Mouse (Mus musculus) hindbrain, embryonic 11.5 days (tissue): ENCODE measurements around the gene Syce1. TPM values are rescaled to one million over a fixed set of nuclear protein-coding genes. Genes with fewer than 3 reads are reported as not detected.

ENCODE experiments used
- ATAC-seq: fragments of 200-750 bp; cut with Nextera tagmentation; 2 replicates; pipeline ENCODE4 v1.8.0; 2017; ENCODE audit warnings: mild to moderate bottlenecking, moderate TSS enrichment, moderate library complexity; ENCODE audit not compliant: low FRiP score
- DNase-seq: peaks from one replicate; pipeline ENCODE4 v3.0.0-alpha.2; 2015; ENCODE audit warnings: low spot score
- H3K27ac ChIP-seq: fragments of 300-500 bp; sonication (generic); 2 replicates; pipeline ENCODE4 v1.5.1; 2014; ENCODE audit warnings: mild to moderate bottlenecking, low read depth, low read length
- H3K27me3 ChIP-seq: fragments of 300-500 bp; sonication (generic); 2 replicates; pipeline ENCODE4 v1.6.1; 2014; ENCODE audit warnings: mild to moderate bottlenecking, low read length, moderate library complexity, mixed read lengths; ENCODE audit not compliant: control insufficient read depth, insufficient read depth
- H3K36me3 ChIP-seq: fragments of 300-500 bp; sonication (generic); 2 replicates; pipeline ENCODE4 v1.6.1; 2014; ENCODE audit warnings: mild to moderate bottlenecking, low read length, moderate library complexity, mixed read lengths; ENCODE audit not compliant: control insufficient read depth, insufficient read depth
- H3K4me1 ChIP-seq: fragments of 300-500 bp; sonication (generic); replicated peaks from 2 replicates; pipeline ENCODE4 v1.6.1; 2014; ENCODE audit warnings: low read length, mixed read lengths; ENCODE audit not compliant: control insufficient read depth, insufficient read depth
- H3K4me2 ChIP-seq: fragments of 300-500 bp; sonication (generic); replicated peaks from 2 replicates; pipeline ENCODE4 v1.6.1; 2014; ENCODE audit warnings: mild to moderate bottlenecking, low read depth, low read length
- H3K4me3 ChIP-seq: fragments of 300-500 bp; sonication (generic); 2 replicates; pipeline ENCODE4 v1.5.1; 2014; ENCODE audit warnings: low read depth, low read length
- H3K9ac ChIP-seq: fragments of 300-500 bp; sonication (generic); 2 replicates; pipeline ENCODE4 v1.6.1; 2014; ENCODE audit warnings: low read depth, low read length
- H3K9me3 ChIP-seq: fragments of 300-500 bp; sonication (generic); 2 replicates; pipeline ENCODE4 v1.6.1; 2016; ENCODE audit warnings: low read length; ENCODE audit not compliant: control insufficient read depth
- WGBS: fragments of 180-500 bp; shearing (Covaris S2); extraction: QIAGEN DNeasy Blood & Tissue Kit; methylation state at CpG from one replicate; pipeline ENCODE4 v1.1.7; 2014; 5-methylcytosine and 5-hydroxymethylcytosine counted together
- polyA plus RNA-seq: library from polyadenylated mRNA; unstranded; fragments of >200 nt; fragmentation: Nextera tagmentation; extraction: Ambion mirVana; gene quantifications from 2 replicates; pipeline ENCODE4 v1.2.1, GENCODE M21; 2014

Syce1 gene
- polyA plus RNA-seq, 1 experiment from 2014 or later: 0.45 TPM

DNA sequence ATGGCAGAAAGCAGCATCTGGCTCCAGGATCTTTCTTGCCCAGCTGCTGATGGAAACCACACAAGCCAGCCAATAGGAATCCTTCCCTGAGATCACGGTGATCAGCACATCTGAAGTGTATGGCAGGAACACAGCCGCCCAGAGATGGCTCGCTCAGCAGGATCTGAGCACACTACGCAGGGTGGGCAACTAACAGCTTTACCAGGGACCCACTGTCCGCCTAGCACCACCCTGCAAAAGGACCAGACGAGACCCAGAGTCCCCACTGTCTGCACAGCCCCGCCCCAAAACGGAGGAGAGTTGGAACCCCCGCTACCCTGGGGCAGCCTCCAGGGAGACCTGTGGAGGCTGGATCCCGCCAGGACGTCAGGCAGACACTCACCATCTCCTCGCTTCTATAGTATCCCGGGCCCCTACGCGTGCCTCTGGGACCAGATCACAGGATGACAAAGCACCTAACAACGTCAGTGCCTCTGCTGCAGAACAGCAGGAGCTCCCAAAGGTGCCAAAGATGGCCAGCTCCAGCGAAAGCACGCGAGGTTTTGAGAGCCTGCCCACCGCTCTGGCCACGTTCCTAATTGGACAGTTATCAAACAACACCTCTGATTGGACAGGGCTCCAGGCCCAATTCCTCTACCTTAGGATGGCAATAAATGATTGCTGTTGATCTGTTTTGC, 34.1 kb upstream of the Syce1 start, which contains the start of gene Zfp941:
Gene Zfp941 (minus strand): TSS at position 526 of the 677 bp plus-strand sequence.
- H3K36me3 ChIP-seq: no peaks in the 10 kb centered on the region
- ATAC-seq: peak; percentile 88
- H3K4me2 ChIP-seq: peak within 1 kb of the TSS; percentile 57
- H3K9me3 ChIP-seq: no peaks in the 10 kb centered on the region
- peak within 1 kb of the TSS; percentile 43 for H3K4me3 ChIP-seq
- no peaks in the 10 kb centered on the region for H3K27me3 ChIP-seq
- DNase-seq: peak; percentile 67
- H3K9ac ChIP-seq: peak within 1 kb of the TSS; percentile 46
- 1% methylated on average over 21 of the region's 21 CpGs for WGBS
- H3K27ac ChIP-seq: no peak within 1 kb of the TSS
- H3K4me1 ChIP-seq: no peaks in the 10 kb centered on the region

DNA sequence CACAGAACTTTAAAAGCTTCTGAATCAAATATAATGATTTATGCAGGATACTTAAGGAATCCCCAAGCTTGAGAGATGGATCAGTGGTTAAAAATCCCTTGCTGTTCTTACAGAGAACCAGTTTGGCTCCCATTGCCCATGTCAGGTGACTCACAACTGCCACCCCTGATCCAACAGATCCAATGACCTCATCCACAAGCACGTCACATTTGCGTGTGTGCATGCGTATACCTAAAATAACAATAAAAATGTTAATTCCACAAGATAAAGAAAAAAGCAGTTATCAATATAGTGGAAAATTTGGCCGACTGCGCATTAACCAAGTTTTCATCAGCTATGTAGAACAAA, 33.6 kb upstream of the Syce1 start:
- Histone ChIP-seq H3K4me3 (peak overlapping the region; percentile 43), H3K4me2 (peak overlapping the region; percentile 57), H3K27ac (no peak overlapping the region), H3K9me3 (no peaks in the 10 kb centered on the region), H3K9ac (peak overlapping the region; percentile 46; the same call in 1 of the 2 replicates), H3K36me3 (no peaks in the 10 kb centered on the region), H3K4me1 (no peaks in the 10 kb centered on the region), H3K27me3 (no peaks in the 10 kb centered on the region)
- 48% methylated on average over 5 of the region's 5 CpGs for WGBS
- DNase-seq (no peak), ATAC-seq (peak; percentile 52)

DNA sequence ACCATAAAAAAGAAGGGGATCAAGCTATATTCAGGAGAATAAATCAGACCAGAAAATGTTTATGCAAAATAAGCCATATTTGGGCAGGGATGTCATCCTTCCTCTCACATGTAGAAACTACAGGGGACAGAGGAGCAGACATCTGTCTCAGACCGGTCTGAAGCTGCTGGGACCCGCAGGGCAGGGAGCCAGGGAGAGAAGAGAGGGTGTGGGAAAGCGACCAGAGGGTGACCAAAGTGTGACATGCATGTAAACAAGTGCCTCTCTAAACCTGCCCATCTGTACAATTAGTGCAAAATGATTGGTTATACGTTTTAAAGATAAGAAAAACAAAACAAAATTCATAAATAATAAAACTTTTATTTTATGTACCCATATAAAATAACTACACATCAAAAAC, 32.5 kb upstream of the Syce1 start:
- no peaks in the 10 kb centered on the region for H3K4me1 ChIP-seq
- 74% methylated on average over 4 of the region's 4 CpGs for WGBS
- H3K4me3 ChIP-seq: no peak overlapping the region
- H3K27ac ChIP-seq: no peak overlapping the region
- H3K27me3 ChIP-seq: no peaks in the 10 kb centered on the region
- no peak for DNase-seq
- H3K36me3 ChIP-seq: no peaks in the 10 kb centered on the region
- no peaks in the 10 kb centered on the region for H3K9me3 ChIP-seq
- no peak overlapping the region for H3K4me2 ChIP-seq
- H3K9ac ChIP-seq: no peak overlapping the region
- no peak for ATAC-seq

DNA sequence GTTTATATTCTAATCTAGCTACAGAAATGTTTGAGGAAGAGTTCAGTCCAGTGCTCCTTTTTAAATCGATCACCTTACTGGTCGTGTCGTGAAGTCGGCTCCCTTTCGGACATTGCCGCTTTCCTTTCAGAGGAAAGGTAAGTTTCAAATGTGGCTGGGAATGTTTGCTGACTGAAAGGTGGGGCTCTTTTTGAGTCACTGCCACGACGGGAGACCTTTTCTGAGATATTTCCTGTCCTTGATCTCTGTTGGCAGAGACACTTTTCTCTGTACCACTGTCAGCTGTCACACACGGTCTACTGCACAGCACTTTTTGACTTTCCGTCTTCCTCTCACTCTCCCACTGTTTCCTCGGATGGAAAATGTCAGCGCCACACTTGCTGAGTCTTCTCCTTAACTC, 25.2 kb upstream of the Syce1 start:
- no peaks in the 10 kb centered on the region for H3K27me3 ChIP-seq
- H3K4me2 ChIP-seq: no peak overlapping the region
- ATAC-seq (no peak), DNase-seq (no peak)
- H3K36me3 ChIP-seq: no peaks in the 10 kb centered on the region
- no peak overlapping the region for H3K9ac ChIP-seq
- H3K9me3 ChIP-seq: no peaks in the 10 kb centered on the region
- H3K27ac ChIP-seq: no peak overlapping the region
- H3K4me3 ChIP-seq: no peak overlapping the region
- H3K4me1 ChIP-seq: no peaks in the 10 kb centered on the region
- 89% methylated on average over 12 of the region's 12 CpGs for WGBS

DNA sequence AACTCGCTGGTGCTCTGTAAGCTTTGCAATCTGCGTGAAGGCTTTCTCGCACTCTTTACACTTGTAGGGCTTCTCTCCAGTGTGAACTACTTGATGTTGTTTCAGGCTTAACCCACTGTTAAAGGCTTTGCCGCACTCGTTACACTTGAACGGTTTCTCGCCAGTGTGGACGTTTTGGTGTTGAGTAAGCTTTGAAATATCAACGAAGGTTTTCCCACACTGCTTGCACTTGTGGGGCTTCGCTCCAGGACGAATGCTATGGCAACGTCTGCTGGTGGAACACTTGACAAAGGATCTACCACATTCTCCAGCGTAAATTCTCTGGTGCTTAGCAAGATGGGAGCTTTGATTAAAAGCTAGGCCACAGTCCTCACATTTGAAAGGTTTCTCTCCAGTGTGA, 24.1 kb upstream of the Syce1 start:
- DNase-seq (no peak), ATAC-seq (no peak)
- Histone ChIP-seq H3K27ac (no peak overlapping the region), H3K4me3 (no peak overlapping the region), H3K4me1 (no peaks in the 10 kb centered on the region), H3K36me3 (no peaks in the 10 kb centered on the region), H3K9me3 (no peaks in the 10 kb centered on the region), H3K9ac (no peak overlapping the region), H3K4me2 (no peak overlapping the region), H3K27me3 (no peaks in the 10 kb centered on the region)
- WGBS: 89% methylated on average over 13 of the region's 13 CpGs

DNA sequence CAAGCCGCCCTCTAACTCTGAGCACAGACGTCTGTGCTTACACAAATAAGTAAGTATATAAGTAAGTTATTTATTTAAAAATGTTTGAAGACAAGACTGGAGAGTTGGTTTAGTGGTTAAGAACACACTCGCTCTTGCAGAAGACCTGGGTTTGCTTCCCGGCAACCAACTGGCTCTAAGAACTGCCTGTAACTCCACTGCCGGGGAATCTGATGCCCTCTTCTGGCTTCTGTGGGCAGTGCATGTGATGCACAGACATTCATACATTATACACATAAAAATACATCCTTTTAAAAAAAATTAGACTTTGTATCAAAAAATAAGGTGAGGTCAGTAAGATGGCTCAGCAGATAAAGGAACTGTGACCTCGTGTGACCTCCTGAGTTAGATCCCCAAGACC, 22.8 kb upstream of the Syce1 start:
- Histone ChIP-seq H3K9ac (no peak overlapping the region), H3K27me3 (no peaks in the 10 kb centered on the region), H3K9me3 (no peaks in the 10 kb centered on the region), H3K4me2 (no peak overlapping the region), H3K4me3 (no peak overlapping the region), H3K4me1 (no peaks in the 10 kb centered on the region), H3K27ac (no peak overlapping the region), H3K36me3 (no peaks in the 10 kb centered on the region)
- 89% methylated on average over 6 of the region's 6 CpGs for WGBS
- DNase-seq: no peak
- no peak for ATAC-seq

DNA sequence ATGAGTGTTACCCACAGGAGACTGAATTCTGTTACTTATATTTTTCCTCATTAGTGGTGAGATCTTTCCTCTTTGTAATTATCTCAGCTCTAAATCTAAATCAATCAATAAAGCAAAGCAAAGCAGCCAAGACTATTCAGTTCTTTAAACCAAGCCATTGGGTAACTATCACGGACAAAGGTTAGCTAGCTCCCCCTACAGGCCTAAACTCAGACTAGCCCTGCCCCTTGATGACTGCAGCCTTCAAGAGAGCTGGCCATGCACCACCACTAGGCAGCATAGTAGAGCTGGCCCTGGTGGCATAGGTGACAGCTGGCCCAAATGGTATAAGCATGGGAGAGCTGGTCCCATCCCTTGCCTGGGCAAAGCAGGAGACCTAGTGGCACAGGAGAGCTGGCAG, 18.1 kb upstream of the Syce1 start:
- H3K36me3 ChIP-seq: no peaks in the 10 kb centered on the region
- no peaks in the 10 kb centered on the region for H3K4me1 ChIP-seq
- no peak overlapping the region for H3K27ac ChIP-seq
- no peak overlapping the region for H3K9ac ChIP-seq
- DNase-seq (peak; percentile 46), ATAC-seq (no peak)
- WGBS: 16% methylated on average over 1 of the region's 1 CpGs
- no peak overlapping the region for H3K4me3 ChIP-seq
- H3K27me3 ChIP-seq: no peaks in the 10 kb centered on the region
- no peak overlapping the region for H3K4me2 ChIP-seq
- no peaks in the 10 kb centered on the region for H3K9me3 ChIP-seq

DNA sequence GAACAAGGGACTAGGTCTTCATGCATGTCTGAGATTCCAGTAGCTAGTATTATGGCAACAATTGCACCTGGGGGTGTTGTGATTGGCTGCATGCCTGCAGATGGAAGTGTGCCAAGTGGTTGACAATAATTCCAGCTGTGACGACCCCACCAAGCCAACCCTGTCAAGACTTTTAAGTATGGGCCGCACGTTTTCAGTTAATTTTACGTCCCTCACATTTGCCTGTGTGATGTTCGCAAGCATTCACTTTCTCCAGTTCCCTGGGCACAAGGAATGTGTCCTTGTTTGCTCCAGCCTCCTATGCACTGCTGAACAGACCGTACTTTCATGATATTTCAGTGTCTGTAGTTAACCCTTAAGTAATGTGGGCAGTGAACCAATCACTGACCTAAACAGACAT, 15.0 kb upstream of the Syce1 start:
- Histone ChIP-seq H3K27me3 (no peaks in the 10 kb centered on the region), H3K36me3 (no peaks in the 10 kb centered on the region), H3K9ac (no peak overlapping the region), H3K4me3 (no peak overlapping the region), H3K4me1 (no peaks in the 10 kb centered on the region), H3K27ac (no peak overlapping the region), H3K4me2 (no peak overlapping the region), H3K9me3 (no peaks in the 10 kb centered on the region)
- ATAC-seq: no peak
- DNase-seq: no peak
- 87% methylated on average over 6 of the region's 6 CpGs for WGBS

DNA sequence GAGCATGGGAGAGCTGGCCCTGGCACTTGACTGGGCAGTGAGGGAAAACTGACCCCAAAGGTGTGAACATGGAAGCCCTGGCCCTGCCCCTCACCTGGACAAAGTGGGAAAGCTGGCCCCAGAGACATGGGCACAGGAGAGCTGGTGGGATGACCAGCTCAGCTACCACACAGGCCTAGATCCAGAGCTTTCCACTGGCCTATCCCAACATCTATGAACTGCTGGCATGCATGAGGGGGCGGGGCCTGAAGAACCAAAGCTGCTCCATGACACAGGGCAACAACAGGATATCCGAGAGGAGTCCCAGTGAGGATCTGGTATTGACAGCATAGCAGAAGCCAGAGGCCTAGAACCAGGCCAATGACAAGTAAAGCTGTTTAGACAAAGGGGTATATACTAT, 10.6 kb upstream of the Syce1 start:
- DNase-seq (no peak), ATAC-seq (no peak)
- Histone ChIP-seq H3K4me3 (no peak overlapping the region), H3K36me3 (no peaks in the 10 kb centered on the region), H3K9ac (no peak overlapping the region), H3K4me2 (no peak overlapping the region), H3K9me3 (no peaks in the 10 kb centered on the region), H3K4me1 (no peaks in the 10 kb centered on the region), H3K27ac (no peak overlapping the region), H3K27me3 (no peaks in the 10 kb centered on the region)
- WGBS: 76% methylated on average over 2 of the region's 2 CpGs
